Mouse (Mus musculus) lung, adult 2 months (tissue): Measurements from ENCODE around the gene Olfr992. TPM values are rescaled to one million over a fixed set of nuclear protein-coding genes. Genes with fewer than 3 reads are reported as not detected.
"Not testable (repeated sequence)": the region's sequence is repeated elsewhere in the genome, so short reads cannot be mapped to it uniquely, and the experiment has no call there.

Experiments used
- DNase-seq: peaks from one replicate; pipeline ENCODE4 v3.0.0; 2022
- H3K4me1 ChIP-seq: fragments of 200-500 bp; 2 replicates; pipeline ENCODE4 v1.6.1; 2011; ENCODE audit warnings: low read length; ENCODE audit not compliant: control insufficient read depth, insufficient read depth
- H3K4me3 ChIP-seq: fragments of 200-500 bp; replicated peaks from 2 replicates; pipeline ENCODE3; 2011; ENCODE audit warnings: low read depth, mild to moderate bottlenecking, control low read depth, low read length; ENCODE audit errors: extremely low read depth
- CTCF ChIP-seq: fragments of 200-500 bp; IDR thresholded peaks from 2 replicates; pipeline ENCODE4 v1.5.1; 2011; ENCODE audit warnings: mild to moderate bottlenecking, low read length, control low read depth; ENCODE audit not compliant: insufficient read depth
- POLR2A ChIP-seq: fragments of 200-500 bp; IDR thresholded peaks from 2 replicates; pipeline ENCODE4 v1.6.1; 2011; ENCODE audit warnings: low read depth, mild to moderate bottlenecking, control low read depth, low read length, borderline replicate concordance; ENCODE audit errors: extremely low read depth
- WGBS: fragments of 180-500 bp; shearing (Covaris S2); methylation state at CpG from one replicate; pipeline ENCODE4 v1.1.7; 2018; 5-methylcytosine and 5-hydroxymethylcytosine counted together
- polyA plus RNA-seq: library from polyadenylated mRNA; depleted of rRNA; stranded (reverse); fragments of >200 nt; gene quantifications from 2 replicates; pipeline ENCODE4 v1.2.3, GENCODE M21; 2012; rRNA removed

Gene Olfr992
- not detected in 2 replicates for polyA plus RNA-seq

DNA sequence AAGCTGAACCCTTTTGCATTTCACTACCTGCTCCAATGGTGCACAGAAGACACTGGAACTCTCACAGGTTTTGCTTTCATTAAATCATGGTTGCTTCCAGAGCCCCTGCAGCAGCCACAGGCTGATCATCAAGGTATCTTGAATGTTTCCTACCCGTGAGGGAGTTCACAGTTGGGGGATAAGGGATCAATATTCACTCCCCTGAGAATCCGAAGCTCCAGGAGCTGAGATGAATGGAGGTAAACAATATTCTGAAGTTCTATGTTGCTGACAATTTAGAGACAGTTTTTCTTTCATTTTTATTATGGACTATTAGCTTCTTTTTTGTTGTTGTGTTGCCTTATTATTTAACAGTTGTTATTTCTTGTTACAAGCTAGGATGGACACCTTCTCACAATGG lies at the start of gene Olfr992:
Gene Olfr992, minus strand, starts transcription at position 101 of the 400 bp plus-strand sequence.
- H3K4me1 ChIP-seq, result no peaks in the 10 kb centered on the region
- no peak for DNase-seq
- no peak for TF ChIP-seq POLR2A
- no peak for TF ChIP-seq CTCF
- no peak within 1 kb of the TSS for H3K4me3 ChIP-seq
- WGBS, result 44% methylated on average over 2 of the region's 2 CpGs

DNA sequence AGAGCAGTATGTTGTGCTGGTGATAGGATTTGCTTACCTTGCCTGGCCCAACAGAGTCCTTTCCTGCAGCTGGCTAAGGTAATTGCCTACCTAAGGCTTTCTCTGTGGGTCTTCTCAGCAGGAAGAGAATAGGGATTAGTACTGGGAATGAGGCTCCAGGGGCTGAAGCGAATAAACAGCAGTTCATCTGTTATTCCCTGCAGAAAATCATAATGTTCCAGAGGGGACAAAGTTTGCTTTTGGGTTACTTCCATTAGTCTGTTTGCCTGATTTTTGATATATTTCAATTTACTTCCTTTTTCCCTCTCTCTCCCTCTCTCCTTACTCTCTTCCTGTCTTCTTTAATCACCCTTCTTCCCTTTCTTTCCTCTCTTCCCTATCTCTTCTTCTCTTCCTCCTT lies 34.3 kb upstream of the Olfr992 start, which contains the start of gene Olfr995:
Gene Olfr995, minus strand, starts transcription at position 101 of the 400 bp plus-strand sequence.
- no peak within 1 kb of the TSS for H3K4me3 ChIP-seq
- DNase-seq, result no peak
- 34% methylated on average over 1 of the region's 1 CpGs for WGBS
- TF ChIP-seq POLR2A (no peak), CTCF (no peak)
- H3K4me1 ChIP-seq, result no peaks in the 10 kb centered on the region

GRCm38 (mm10) chr2:85442546-85442945 lies 33.3 kb upstream of the Olfr992 start:
- no peak for DNase-seq
- no peak overlapping the region for H3K4me3 ChIP-seq
- TF ChIP-seq CTCF (no peak), POLR2A (no peak)
- H3K4me1 ChIP-seq, result no peaks in the 10 kb centered on the region

GRCm38 (mm10) chr2:85436351-85436750 lies 27.1 kb upstream of the Olfr992 start, which contains the start of gene Olfr994:
Gene Olfr994 (minus strand): TSS chr2:85436451.
- Histone ChIP-seq H3K4me1 (no peaks in the 10 kb centered on the region), H3K4me3 (no peak within 1 kb of the TSS)
- TF ChIP-seq POLR2A, result no peak
- 81% methylated on average over 3 of the region's 3 CpGs for WGBS
- no peak for DNase-seq

DNA sequence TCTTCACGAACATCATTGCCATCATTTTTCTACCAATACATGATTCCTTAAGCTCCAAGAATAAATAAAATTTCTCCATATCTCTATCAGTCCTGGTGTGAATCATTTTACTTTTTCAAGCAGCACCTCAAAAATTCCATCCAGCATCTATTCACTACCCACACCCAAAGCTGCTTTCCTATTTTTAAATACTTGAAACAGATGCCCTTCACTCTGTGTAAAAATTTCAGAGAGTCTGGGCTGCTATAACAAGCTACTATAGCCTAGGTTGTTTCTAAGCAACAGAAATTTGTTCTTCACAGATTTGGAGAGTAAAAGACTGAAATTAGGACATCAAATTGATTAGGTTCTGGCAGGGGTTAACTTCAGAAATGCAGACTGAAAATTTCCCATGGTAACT lies 16.6 kb upstream of the Olfr992 start:
- Histone ChIP-seq H3K4me1 (no peaks in the 10 kb centered on the region), H3K4me3 (no peak overlapping the region)
- 97% methylated on average over 1 of the region's 1 CpGs for WGBS
- no peak for TF ChIP-seq CTCF
- DNase-seq, result no peak

- Histone ChIP-seq H3K4me1 (no peaks in the 10 kb centered on the region), H3K4me3 (no peak within 1 kb of the TSS)
- TF ChIP-seq CTCF (no peak), POLR2A (no peak)
- no peak for DNase-seq
Measured at GRCm38 (mm10) chr2:85414777-85415176, 5.5 kb upstream of the Olfr992 start, which contains the start of gene Olfr993. Gene Olfr993 (minus strand): TSS chr2:85414877.

DNA sequence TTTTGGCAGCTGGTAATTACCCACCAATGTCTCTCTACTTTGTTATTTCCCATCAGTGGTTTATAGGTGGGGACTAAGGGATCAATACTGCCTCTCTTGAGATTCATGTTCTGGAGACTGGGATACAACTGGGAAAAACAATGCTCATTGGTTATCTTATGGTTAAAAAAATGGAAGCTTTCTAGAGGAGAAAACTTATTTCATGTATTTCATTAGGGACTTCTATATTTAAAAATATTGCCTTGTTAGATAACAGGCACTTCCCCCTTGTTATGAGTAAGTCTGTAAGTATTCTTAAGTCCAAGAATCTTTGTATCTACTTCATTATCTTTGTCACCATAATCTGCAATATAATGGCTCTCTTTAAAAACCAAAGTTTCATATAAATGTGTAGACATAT lies 46.1 kb downstream of the Olfr992 start, which contains the start of gene Olfr988:
Gene Olfr988, minus strand, starts transcription at position 101 of the 400 bp plus-strand sequence.
- H3K4me1 ChIP-seq, H3K4me3 ChIP-seq, DNase-seq: not testable (repeated sequence)

Other genes with a start within 250 kb of the Olfr992 start
- 0.14 and 0.21 TPM in 2 replicates for gene Lrrc55, start 212.3 kb downstream of the Olfr992 start, polyA plus RNA-seq
- gene Olfr987, start 70.2 kb downstream of the Olfr992 start, polyA plus RNA-seq, result not detected in 2 replicates
- not detected in 2 replicates for gene Olfr988, start 46.2 kb downstream of the Olfr992 start, polyA plus RNA-seq
- not detected in 2 replicates for gene Olfr993, start 5.4 kb upstream of the Olfr992 start, polyA plus RNA-seq
- not detected in 2 replicates for gene Olfr994, start 27.0 kb upstream of the Olfr992 start, polyA plus RNA-seq
- gene Olfr995, start 34.2 kb upstream of the Olfr992 start, polyA plus RNA-seq, result not detected in 2 replicates
- 0.06 and 5.1 TPM in 2 replicates for gene 4833423E24Rik, start 109.6 kb upstream of the Olfr992 start, polyA plus RNA-seq
- gene Olfr996, start 169.7 kb upstream of the Olfr992 start, polyA plus RNA-seq, result not detected in 2 replicates
- gene Olfr998, start 179.5 kb upstream of the Olfr992 start, polyA plus RNA-seq, result not detected in 2 replicates
- gene Olfr1000, start 202.4 kb upstream of the Olfr992 start, polyA plus RNA-seq, result not detected in 2 replicates
- gene Olfr1002, start 241.2 kb upstream of the Olfr992 start, polyA plus RNA-seq, result not detected in 2 replicates